In genomic region chr6:121102084-121102483, GRCm38 (mm10) we compare ENCODE assay signal across 1 mouse cellular context.
TF ChIP-seq lines count a peak whose summit lies in the region.

No protein-coding gene starts in this region.

TF ChIP-seq in MEL, 35 proteins besides CTCF, POLR2A, EP300 and RAD21:
- TF ChIP-seq TCF12 (IDR thresholded peaks at IDR 0.05; ENCODE audit: low read depth, low read length) = no peak
- no peak for TF ChIP-seq RCOR1 (IDR thresholded peaks at IDR 0.05; ENCODE audit: low read depth, low read length)
- no peak for TF ChIP-seq POLR2AphosphoS5 (IDR thresholded peaks at IDR 0.05; ENCODE audit: borderline replicate concordance, low read depth, low read length)
- no peak for TF ChIP-seq ETS1 (IDR thresholded peaks at IDR 0.05; ENCODE audit: low read depth, low read length)
- no peak for TF ChIP-seq MYB (IDR thresholded peaks at IDR 0.05; ENCODE audit: low read depth, low read length)
- TF ChIP-seq KAT2A (conservative IDR thresholded peaks at IDR 0.05; ENCODE audit: low read depth, low read length) = no peak
- no peak for TF ChIP-seq BHLHE40 (IDR thresholded peaks at IDR 0.05; ENCODE audit: borderline replicate concordance, low read depth, low read length)
- no peak for TF ChIP-seq NRF1 (IDR thresholded peaks at IDR 0.05; ENCODE audit: insufficient read depth, low read depth, low read length, poor library complexity, severe bottlenecking)
- TF ChIP-seq TBP (IDR thresholded peaks at IDR 0.05; ENCODE audit: low read depth, low read length) = no peak
- no peak for TF ChIP-seq ZC3H11A (IDR thresholded peaks at IDR 0.05; ENCODE audit: low read depth, low read length)
- TF ChIP-seq MAZ (IDR thresholded peaks at IDR 0.05; ENCODE audit: low read depth, low read length) = no peak
- no peak for TF ChIP-seq ZKSCAN1 (IDR thresholded peaks at IDR 0.05; ENCODE audit: low read depth, low read length)
- no peak for TF ChIP-seq GATA1 (IDR thresholded peaks at IDR 0.05; ENCODE audit: low read depth, low read length)
- TF ChIP-seq USF1 (IDR thresholded peaks at IDR 0.05; ENCODE audit: low read depth, low read length) = no peak
- no peak for TF ChIP-seq GABPA (IDR thresholded peaks at IDR 0.05; ENCODE audit: low read depth, low read length)
- no peak for TF ChIP-seq ZNF384 (IDR thresholded peaks at IDR 0.05; ENCODE audit: low read depth, low read length)
- TF ChIP-seq E2F4 (IDR thresholded peaks at IDR 0.05; ENCODE audit: borderline replicate concordance, low read depth, low read length) = no peak
